Mouse (Mus musculus) heart, adult 18-20 months (tissue): ENCODE results near the gene Trim34a. TPM values are rescaled to one million over a fixed set of nuclear protein-coding genes. Genes with fewer than 3 reads are reported as not detected.
"Not testable (repeated sequence)": the region's sequence is repeated elsewhere in the genome, so short reads cannot be mapped to it uniquely, and the experiment has no call there.

Source experiments
- DNase-seq, 2 experiments: peaks; one replicate each; pipeline ENCODE4 v3.0.0; 2021 to 2022; ENCODE audit warnings: mixed read lengths in 1 of 2
- long read RNA-seq, 2 experiments: library from polyadenylated mRNA; stranded (forward); transcript quantifications; one replicate each; pipeline ENCODE4 v2.0.0; 2021
- total RNA-seq, 2 experiments: library from RNA; stranded (reverse); gene quantifications; 2 replicates each; pipeline ENCODE4 v1.2.3; 2021

The Trim34a gene
- 1 to 10 TPM; 3.9 to 4.7 TPM for total RNA-seq
- long read RNA-seq, experiment 1, partial matches to known transcripts = 0 of 5 reads
- long read RNA-seq, experiment 1, other reads (novel, unspliced or antisense) = 2 of 5 reads
- long read RNA-seq, experiment 2 = 0 reads

- peak; percentile 79 to 87 for DNase-seq
Measured at GRCm38 (mm10) chr7:104244287-104245181, at the start of gene Trim34a. TSS of gene Trim34a (plus strand) at chr7:104244457.

- no peak for DNase-seq
Measured at GRCm38 (mm10) chr7:104195885-104196284, 48.4 kb upstream of the Trim34a start, which contains the start of gene Olfr649. TSS of gene Olfr649 (minus strand) at chr7:104195985.

GRCm38 (mm10) chr7:104199822-104200221 is 44.4 kb upstream of the Trim34a start:
- peak; percentile 72 to 83 for DNase-seq

GRCm38 (mm10) chr7:104206197-104206596 is 38.1 kb upstream of the Trim34a start:
- DNase-seq = no peak

- DNase-seq = no peak
Measured at GRCm38 (mm10) chr7:104216011-104216535, 28.2 kb upstream of the Trim34a start.

- no peak for DNase-seq
Measured at GRCm38 (mm10) chr7:104217881-104218280, 26.4 kb upstream of the Trim34a start.

GRCm38 (mm10) chr7:104218701-104219569 is 25.3 kb upstream of the Trim34a start, which contains the start of gene Trim6:
TSS of gene Trim6 (plus strand) at chr7:104218793.
- peak; percentile 91 to 92 for DNase-seq

GRCm38 (mm10) chr7:104231203-104231602 is 13.1 kb upstream of the Trim34a start:
- peak; percentile 18 to 56 for DNase-seq

- no peak for DNase-seq
Measured at GRCm38 (mm10) chr7:104240857-104241256, 3.4 kb upstream of the Trim34a start.

GRCm38 (mm10) chr7:104243616-104244015 is 641 bp upstream of the Trim34a start:
- no peak for DNase-seq

- DNase-seq = not testable (repeated sequence)
Measured at GRCm38 (mm10) chr7:104260380-104260779, 16.1 kb downstream of the Trim34a start.

GRCm38 (mm10) chr7:104265335-104265734 is 21.1 kb downstream of the Trim34a start:
- DNase-seq = not testable (repeated sequence)

GRCm38 (mm10) chr7:104279361-104279760 is 35.1 kb downstream of the Trim34a start:
- not testable (repeated sequence) for DNase-seq

- DNase-seq = peak; percentile 17 to 53
Measured at GRCm38 (mm10) chr7:104287576-104288443, 43.6 kb downstream of the Trim34a start, which contains the start of gene Trim5. TSS of gene Trim5 (minus strand) at chr7:104288094.

GRCm38 (mm10) chr7:104290641-104291040 is 46.4 kb downstream of the Trim34a start:
- DNase-seq = no peak

- DNase-seq = no peak
Measured at GRCm38 (mm10) chr7:104291638-104292400, 47.6 kb downstream of the Trim34a start.
